Mouse (Mus musculus) olfactory bulb, adult 2 months (tissue): ENCODE data around the gene Majin.

Experiments used
- CTCF ChIP-seq: fragments of 200-500 bp; IDR thresholded peaks from 2 replicates; pipeline ENCODE4 v1.5.1; 2012; ENCODE audit warnings: low read depth, mild to moderate bottlenecking, low read length, moderate library complexity; ENCODE audit not compliant: insufficient read depth
- POLR2A ChIP-seq: fragments of 200-500 bp; IDR thresholded peaks from 2 replicates; pipeline ENCODE4 v1.6.1; 2012; ENCODE audit warnings: mild to moderate bottlenecking, low read depth, low read length, moderate library complexity; ENCODE audit not compliant: insufficient read depth

DNA sequence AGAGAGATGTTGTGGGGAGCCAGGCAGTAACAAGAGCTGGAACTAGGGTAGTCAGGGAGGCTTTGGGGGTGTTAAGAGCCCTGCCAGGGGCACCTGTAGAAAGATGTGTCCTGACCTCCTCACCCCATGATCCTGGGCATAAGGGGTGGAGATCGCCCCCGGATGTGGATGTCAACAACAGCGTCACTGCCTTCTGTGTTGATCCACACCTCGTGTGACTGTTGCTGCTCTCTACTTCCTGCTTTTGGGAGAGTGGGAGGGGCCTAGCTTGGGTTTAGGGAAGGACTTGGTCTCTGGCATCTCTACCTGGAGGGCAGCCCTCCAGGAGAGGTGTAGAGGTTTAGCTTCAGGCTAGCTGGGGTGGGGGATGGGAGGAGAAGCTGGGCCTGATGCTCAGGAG lies 58.1 kb downstream of the Majin start:
- TF ChIP-seq CTCF (no peak), POLR2A (no peak)
